Mouse (Mus musculus) thymus, adult 2 months (tissue): ENCODE measurements around the gene Tmem240. TPM values are rescaled to one million over a fixed set of nuclear protein-coding genes. Genes with fewer than 3 reads are reported as not detected.
"Not testable (repeated sequence)": the region's sequence is repeated elsewhere in the genome, so short reads cannot be mapped to it uniquely, and the experiment has no call there.

Experiments used
- DNase-seq: peaks from one replicate; pipeline ENCODE4 v3.0.0; 2021
- H3K27ac ChIP-seq: fragments of 200-500 bp; 2 replicates; pipeline ENCODE4 v1.5.1; 2012; ENCODE audit warnings: low read length, control low read depth; ENCODE audit not compliant: control insufficient read depth, insufficient read depth
- H3K27me3 ChIP-seq: fragments of 200-500 bp; 2 replicates; pipeline ENCODE4 v1.6.1; 2012; ENCODE audit warnings: mild to moderate bottlenecking, low read length, moderate library complexity, mixed read lengths; ENCODE audit not compliant: control insufficient read depth, insufficient read depth
- H3K36me3 ChIP-seq: fragments of 200-500 bp; 2 replicates; pipeline ENCODE4 v1.6.1; 2012; ENCODE audit warnings: mild to moderate bottlenecking, low read length, moderate library complexity; ENCODE audit not compliant: control insufficient read depth, insufficient read depth
- H3K4me1 ChIP-seq: fragments of 200-500 bp; replicated peaks from 2 replicates; pipeline ENCODE4 v1.6.1; 2012; ENCODE audit warnings: low read length; ENCODE audit not compliant: control insufficient read depth, insufficient read depth
- H3K4me3 ChIP-seq: fragments of 200-500 bp; 2 replicates; pipeline ENCODE4 v1.5.1; 2012; ENCODE audit warnings: mild to moderate bottlenecking, low read length, control low read depth, moderate library complexity; ENCODE audit not compliant: control insufficient read depth, insufficient read depth
- CTCF ChIP-seq: fragments of 200-500 bp; IDR thresholded peaks from 2 replicates; pipeline ENCODE4 v1.5.1; 2012; ENCODE audit warnings: mild to moderate bottlenecking, control low read depth, low read length, moderate library complexity, borderline replicate concordance; ENCODE audit not compliant: control insufficient read depth, poor library complexity, insufficient read depth; ENCODE audit errors: extremely low read depth
- POLR2A ChIP-seq: fragments of 200-500 bp; IDR thresholded peaks from 2 replicates; pipeline ENCODE4 v1.6.1; 2012; ENCODE audit warnings: mild to moderate bottlenecking, low read length, control low read depth, moderate library complexity; ENCODE audit not compliant: control insufficient read depth, poor library complexity, insufficient read depth; ENCODE audit errors: extremely low read depth
- WGBS: fragments of 180-500 bp; shearing (Covaris S2); methylation state at CpG from one replicate; pipeline ENCODE4 v1.1.7; 2018; 5-methylcytosine and 5-hydroxymethylcytosine counted together
- polyA plus RNA-seq: library from polyadenylated mRNA; depleted of rRNA; stranded (reverse); fragments of >200 nt; gene quantifications from 2 replicates; pipeline ENCODE4 v1.2.3, GENCODE M21; 2012

The Tmem240 gene
- polyA plus RNA-seq, 1 experiment = 4.9 TPM

- peaks cover 14% of the 10 kb centered on the region for H3K4me1 ChIP-seq
- TF ChIP-seq POLR2A = 0 out of 2 replicates have a peak, but pooled peaks have one; percentile 2
- no peak for TF ChIP-seq CTCF
- WGBS = under 1% methylated on average over 74 of the region's 79 CpGs
- peak; percentile 54 for DNase-seq
- H3K36me3 ChIP-seq = no peaks in the 10 kb centered on the region
- H3K27me3 ChIP-seq = no peaks in the 10 kb centered on the region
- no peak overlapping the region for H3K27ac ChIP-seq
- peak overlapping the region; percentile 89 for H3K4me3 ChIP-seq
These were observed 527 bp downstream of the Tmem240 start for GRCm38 (mm10) chr4:155734951-155735702.

- TF ChIP-seq CTCF (no peak), POLR2A (no peak)
- H3K27ac ChIP-seq = no peak overlapping the region
- DNase-seq = no peak
- no peaks in the 10 kb centered on the region for H3K36me3 ChIP-seq
- peaks cover 14% of the 10 kb centered on the region for H3K4me1 ChIP-seq
- no peaks in the 10 kb centered on the region for H3K27me3 ChIP-seq
- 64% methylated on average over 5 of the region's 5 CpGs for WGBS
- H3K4me3 ChIP-seq = peak overlapping the region; percentile 89
These were observed 1.2 kb downstream of the Tmem240 start for GRCm38 (mm10) chr4:155735788-155736187.

- no peak overlapping the region for H3K4me3 ChIP-seq
- no peaks in the 10 kb centered on the region for H3K36me3 ChIP-seq
- H3K27ac ChIP-seq = no peak overlapping the region
- WGBS = 97% methylated on average over 5 of the region's 5 CpGs
- TF ChIP-seq CTCF (no peak), POLR2A (no peak)
- no peak for DNase-seq
- peaks cover 14% of the 10 kb centered on the region for H3K4me1 ChIP-seq
- H3K27me3 ChIP-seq = no peaks in the 10 kb centered on the region
These were observed 1.8 kb downstream of the Tmem240 start for GRCm38 (mm10) chr4:155736421-155736820.

GRCm38 (mm10) chr4:155738262-155738661 is 3.7 kb downstream of the Tmem240 start:
- peaks cover 14% of the 10 kb centered on the region for H3K4me1 ChIP-seq
- no peaks in the 10 kb centered on the region for H3K27me3 ChIP-seq
- no peak for DNase-seq
- TF ChIP-seq CTCF = no peak
- no peak for TF ChIP-seq POLR2A
- H3K4me3 ChIP-seq = no peak overlapping the region
- H3K27ac ChIP-seq = no peak overlapping the region
- no peaks in the 10 kb centered on the region for H3K36me3 ChIP-seq
- 81% methylated on average over 8 of the region's 8 CpGs for WGBS

GRCm38 (mm10) chr4:155739152-155739551 is 4.6 kb downstream of the Tmem240 start:
- H3K4me3 ChIP-seq = no peak overlapping the region
- TF ChIP-seq CTCF (no peak), POLR2A (no peak)
- WGBS = 95% methylated on average over 6 of the region's 6 CpGs
- DNase-seq = no peak
- no peak overlapping the region for H3K27ac ChIP-seq
- H3K27me3 ChIP-seq = no peaks in the 10 kb centered on the region
- peaks cover 9% of the 10 kb centered on the region for H3K4me1 ChIP-seq
- no peaks in the 10 kb centered on the region for H3K36me3 ChIP-seq

- DNase-seq = no peak
- H3K27me3 ChIP-seq = no peaks in the 10 kb centered on the region
- no peak overlapping the region for H3K4me3 ChIP-seq
- no peaks in the 10 kb centered on the region for H3K36me3 ChIP-seq
- peaks cover 8% of the 10 kb centered on the region for H3K4me1 ChIP-seq
- no peak overlapping the region for H3K27ac ChIP-seq
- WGBS = 96% methylated on average over 37 of the region's 37 CpGs
- TF ChIP-seq POLR2A (no peak), CTCF (no peak)
These were observed 5.4 kb downstream of the Tmem240 start for GRCm38 (mm10) chr4:155739741-155740636.

GRCm38 (mm10) chr4:155740681-155741080 is 6.1 kb downstream of the Tmem240 start:
- not testable (repeated sequence) for H3K27me3 ChIP-seq, H3K4me1 ChIP-seq, H3K27ac ChIP-seq, DNase-seq, H3K36me3 ChIP-seq, H3K4me3 ChIP-seq
- 95% methylated on average over 10 of the region's 10 CpGs for WGBS
